Mouse (Mus musculus) lung, postnatal 0 days (tissue): ENCODE data around the gene Enox1.

ENCODE experiments used
- CTCF ChIP-seq: IDR thresholded peaks from 2 replicates; pipeline ENCODE4 v1.5.1; 2016; ENCODE audit warnings: antibody characterized with exemption, mild to moderate bottlenecking
- EP300 ChIP-seq: IDR thresholded peaks from 2 replicates; pipeline ENCODE4 v1.6.1; 2016; ENCODE audit warnings: antibody characterized with exemption, mild to moderate bottlenecking, control low read depth

GRCm38 (mm10) chr14:77250652-77251238 is 94.2 kb downstream of the Enox1 start:
- no peak for TF ChIP-seq EP300
- TF ChIP-seq CTCF = no peak
